Mouse (Mus musculus) midbrain, embryonic 13.5 days (tissue): ENCODE results near the gene Supt3. TPM values are rescaled to one million over a fixed set of nuclear protein-coding genes. Genes with fewer than 3 reads are reported as not detected.

Experiments
- ATAC-seq: fragments of 200-750 bp; cut with Nextera tagmentation; 2 replicates; pipeline ENCODE4 v1.8.0; 2017; ENCODE audit warnings: mild to moderate bottlenecking, moderate TSS enrichment, moderate library complexity
- H3K27ac ChIP-seq: fragments of 300-500 bp; sonication (generic); 2 replicates; pipeline ENCODE4 v1.5.1; 2015; ENCODE audit warnings: inconsistent platforms, mild to moderate bottlenecking, moderate library complexity
- H3K27me3 ChIP-seq: fragments of 300-500 bp; sonication (generic); 2 replicates; pipeline ENCODE4 v1.6.1; 2015; ENCODE audit warnings: mild to moderate bottlenecking, inconsistent platforms
- H3K36me3 ChIP-seq: fragments of 300-500 bp; sonication (generic); 2 replicates; pipeline ENCODE4 v1.6.1; 2015; ENCODE audit warnings: mild to moderate bottlenecking, inconsistent platforms
- H3K4me1 ChIP-seq: fragments of 300-500 bp; sonication (generic); replicated peaks from 2 replicates; pipeline ENCODE4 v1.6.1; 2015; ENCODE audit warnings: inconsistent platforms
- H3K4me2 ChIP-seq: fragments of 300-500 bp; sonication (generic); replicated peaks from 2 replicates; pipeline ENCODE4 v1.6.1; 2015; ENCODE audit warnings: moderate library complexity, mild to moderate bottlenecking, inconsistent platforms
- H3K4me3 ChIP-seq: fragments of 300-500 bp; sonication (generic); replicated peaks from 2 replicates; pipeline ENCODE4 v1.5.1; 2015; ENCODE audit warnings: mild to moderate bottlenecking, inconsistent platforms
- H3K9ac ChIP-seq: fragments of 300-500 bp; sonication (generic); replicated peaks from 2 replicates; pipeline ENCODE4 v1.6.1; 2015; ENCODE audit warnings: mild to moderate bottlenecking, inconsistent platforms
- H3K9me3 ChIP-seq: fragments of 300-500 bp; sonication (generic); 2 replicates; pipeline ENCODE4 v1.6.1; 2016; ENCODE audit warnings: mild to moderate bottlenecking, inconsistent platforms
- WGBS: fragments of 180-500 bp; shearing (Covaris S2); methylation state at CpG from one replicate; pipeline ENCODE4 v1.1.7; 2015; 5-methylcytosine and 5-hydroxymethylcytosine counted together
- polyA plus RNA-seq: library from polyadenylated mRNA; unstranded; fragments of >200 nt; fragmentation: Nextera tagmentation; extraction: Ambion mirVana; gene quantifications from 2 replicates; pipeline ENCODE4 v1.2.1, GENCODE M21; 2015

Supt3 gene
- polyA plus RNA-seq, 1 experiment from 2014 or later: 20.0 TPM

GRCm38 (mm10) chr17:45072495-45073347 lies 295.8 kb downstream of the Supt3 start:
- no peak overlapping the region for H3K4me3 ChIP-seq
- H3K36me3 ChIP-seq: no peaks in the 10 kb centered on the region
- no peak overlapping the region for H3K27ac ChIP-seq
- no peak overlapping the region for H3K9ac ChIP-seq
- H3K4me2 ChIP-seq: no peak overlapping the region
- ATAC-seq: no peak
- H3K9me3 ChIP-seq: no peaks in the 10 kb centered on the region
- WGBS: 72% methylated on average over 7 of the region's 7 CpGs
- no peaks in the 10 kb centered on the region for H3K27me3 ChIP-seq
- peaks cover 5% of the 10 kb centered on the region; the same call in 1 of the 2 replicates for H3K4me1 ChIP-seq

- Histone ChIP-seq H3K4me2 (no peak overlapping the region), H3K9ac (no peak overlapping the region), H3K9me3 (no peaks in the 10 kb centered on the region), H3K4me3 (no peak overlapping the region), H3K27me3 (no peaks in the 10 kb centered on the region), H3K27ac (no peak overlapping the region), H3K4me1 (peaks cover 5% of the 10 kb centered on the region; the same call in 1 of the 2 replicates), H3K36me3 (no peaks in the 10 kb centered on the region)
- WGBS: 91% methylated on average over 8 of the region's 8 CpGs
- ATAC-seq: no peak
These were observed 296.3 kb downstream of the Supt3 start for GRCm38 (mm10) chr17:45073348-45073634.

GRCm38 (mm10) chr17:45073779-45074178 lies 296.8 kb downstream of the Supt3 start:
- WGBS: 91% methylated on average over 3 of the region's 3 CpGs
- no peak for ATAC-seq

GRCm38 (mm10) chr17:45076951-45077350 lies 300.0 kb downstream of the Supt3 start:
- 86% methylated on average over 4 of the region's 4 CpGs for WGBS
- peaks cover 7% of the 10 kb centered on the region; the same call in 1 of the 2 replicates for H3K4me1 ChIP-seq
- H3K4me3 ChIP-seq: no peak overlapping the region
- H3K9ac ChIP-seq: no peak overlapping the region
- no peak for ATAC-seq
- H3K4me2 ChIP-seq: no peak overlapping the region
- H3K9me3 ChIP-seq: no peaks in the 10 kb centered on the region
- H3K27ac ChIP-seq: no peak overlapping the region
- no peaks in the 10 kb centered on the region for H3K36me3 ChIP-seq
- H3K27me3 ChIP-seq: no peaks in the 10 kb centered on the region

More at GRCm38 (mm10) chr17:45073779-45074178, 296.8 kb downstream of the Supt3 start:
- Histone ChIP-seq H3K4me1 (0 out of 2 replicates have a peak, but pooled peaks cover 5% of the 10 kb centered on the region), H3K4me2 (no peak overlapping the region), H3K9me3 (no peaks in the 10 kb centered on the region), H3K27me3 (no peaks in the 10 kb centered on the region), H3K9ac (no peak overlapping the region), H3K36me3 (no peaks in the 10 kb centered on the region), H3K27ac (no peak overlapping the region), H3K4me3 (no peak overlapping the region)

GRCm38 (mm10) chr17:45077921-45078640 lies 301.1 kb downstream of the Supt3 start:
- H3K4me3 ChIP-seq: no peak overlapping the region
- ATAC-seq: no peak
- peaks cover 7% of the 10 kb centered on the region; the same call in 1 of the 2 replicates for H3K4me1 ChIP-seq
- no peak overlapping the region for H3K27ac ChIP-seq
- no peaks in the 10 kb centered on the region for H3K36me3 ChIP-seq
- no peaks in the 10 kb centered on the region for H3K9me3 ChIP-seq
- H3K9ac ChIP-seq: no peak overlapping the region
- no peaks in the 10 kb centered on the region for H3K27me3 ChIP-seq
- WGBS: 70% methylated on average over 14 of the region's 14 CpGs
- no peak overlapping the region for H3K4me2 ChIP-seq

- no peak for ATAC-seq
- Histone ChIP-seq H3K27me3 (no peaks in the 10 kb centered on the region), H3K4me2 (no peak overlapping the region), H3K4me1 (peaks cover 7% of the 10 kb centered on the region; the same call in 1 of the 2 replicates), H3K36me3 (no peaks in the 10 kb centered on the region), H3K9ac (no peak overlapping the region), H3K4me3 (no peak overlapping the region), H3K27ac (no peak overlapping the region), H3K9me3 (no peaks in the 10 kb centered on the region)
- WGBS: 89% methylated on average over 8 of the region's 8 CpGs
These were observed 304.6 kb downstream of the Supt3 start for GRCm38 (mm10) chr17:45081521-45081920.

GRCm38 (mm10) chr17:45081955-45082475 lies 305.1 kb downstream of the Supt3 start:
- Histone ChIP-seq H3K36me3 (no peaks in the 10 kb centered on the region), H3K27ac (no peak overlapping the region), H3K27me3 (no peaks in the 10 kb centered on the region), H3K9ac (no peak overlapping the region), H3K4me2 (no peak overlapping the region), H3K4me3 (no peak overlapping the region), H3K9me3 (no peaks in the 10 kb centered on the region), H3K4me1 (peaks cover 7% of the 10 kb centered on the region; the same call in 1 of the 2 replicates)
- WGBS: 73% methylated on average over 8 of the region's 8 CpGs
- no peak for ATAC-seq

- H3K9ac ChIP-seq: no peak overlapping the region
- ATAC-seq: no peak
- peaks cover 3% of the 10 kb centered on the region; the same call in 1 of the 2 replicates for H3K4me1 ChIP-seq
- no peak overlapping the region for H3K27ac ChIP-seq
- H3K4me2 ChIP-seq: no peak overlapping the region
- whole genome bisulfite sequencing: 95% methylated on average over 5 of the region's 5 CpGs
- no peaks in the 10 kb centered on the region for H3K27me3 ChIP-seq
- H3K36me3 ChIP-seq: no peaks in the 10 kb centered on the region
- H3K9me3 ChIP-seq: no peaks in the 10 kb centered on the region
- no peak overlapping the region for H3K4me3 ChIP-seq
These were observed 309.4 kb downstream of the Supt3 start for GRCm38 (mm10) chr17:45086361-45086760.

- H3K4me3 ChIP-seq: no peak overlapping the region
- H3K9me3 ChIP-seq: no peaks in the 10 kb centered on the region
- H3K4me2 ChIP-seq: no peak overlapping the region
- H3K27me3 ChIP-seq: no peaks in the 10 kb centered on the region
- no peaks in the 10 kb centered on the region for H3K36me3 ChIP-seq
- no peaks in the 10 kb centered on the region for H3K4me1 ChIP-seq
- no peak for ATAC-seq
- no peak overlapping the region for H3K27ac ChIP-seq
- no peak overlapping the region for H3K9ac ChIP-seq
- 88% methylated on average over 5 of the region's 5 CpGs for WGBS
These were observed 310.1 kb downstream of the Supt3 start for GRCm38 (mm10) chr17:45087022-45087421.

- ATAC-seq: no peak
- Histone ChIP-seq H3K27me3 (no peaks in the 10 kb centered on the region), H3K9me3 (no peaks in the 10 kb centered on the region), H3K4me2 (no peak overlapping the region), H3K9ac (no peak overlapping the region), H3K4me3 (no peak overlapping the region), H3K27ac (no peak overlapping the region), H3K4me1 (no peaks in the 10 kb centered on the region), H3K36me3 (no peaks in the 10 kb centered on the region)
- 88% methylated on average over 7 of the region's 7 CpGs for WGBS
These were observed 324.1 kb downstream of the Supt3 start for GRCm38 (mm10) chr17:45101064-45101463.

GRCm38 (mm10) chr17:45115386-45115785 lies 338.4 kb downstream of the Supt3 start:
- H3K36me3 ChIP-seq: no peaks in the 10 kb centered on the region
- no peak for ATAC-seq
- H3K27ac ChIP-seq: no peak overlapping the region
- H3K4me3 ChIP-seq: no peak overlapping the region
- no peaks in the 10 kb centered on the region; the same call in 1 of the 2 replicates for H3K4me1 ChIP-seq
- H3K9me3 ChIP-seq: no peaks in the 10 kb centered on the region
- H3K4me2 ChIP-seq: no peak overlapping the region
- 92% methylated on average over 3 of the region's 3 CpGs for WGBS
- H3K27me3 ChIP-seq: no peaks in the 10 kb centered on the region
- H3K9ac ChIP-seq: no peak overlapping the region
